Mouse (Mus musculus) heart, postnatal 25 days (tissue): ENCODE results near the gene Cpeb2. TPM values are rescaled to one million over a fixed set of nuclear protein-coding genes. Genes with fewer than 3 reads are reported as not detected.

Experiments used
- DNase-seq: peaks from one replicate; pipeline ENCODE4 v3.0.0; 2022; ENCODE audit warnings: low spot score
- intact Hi-C: fragments of 180-260 bp; cut with DNase I; formaldehyde crosslinking; loops from one replicate; pipeline ENCODE4 v1.15.1; 2025
- total RNA-seq, 2 experiments: library from RNA; stranded (reverse); gene quantifications; 2 replicates each; pipeline ENCODE4 v1.2.3; 2021

Cpeb2 gene
- total RNA-seq, 2 experiments from 2014 or later, result 23.0 to 28.5 TPM

GRCm38 (mm10) chr5:43300979-43301378 lies 68.0 kb downstream of the Cpeb2 start:
- intact Hi-C loops, result no loop called here
- no peak for DNase-seq

GRCm38 (mm10) chr5:43303504-43303903 lies 70.5 kb downstream of the Cpeb2 start:
- DNase-seq, result no peak
- intact Hi-C loops, result no loop called here

GRCm38 (mm10) chr5:43305449-43305848 lies 72.5 kb downstream of the Cpeb2 start:
- intact Hi-C loops, result no loop called here
- no peak for DNase-seq

GRCm38 (mm10) chr5:43309961-43310360 lies 77.0 kb downstream of the Cpeb2 start:
- no peak for DNase-seq
- intact Hi-C loops, result no loop called here

- no peak for DNase-seq
- intact Hi-C loops, result no loop called here
These were observed 91.4 kb downstream of the Cpeb2 start for GRCm38 (mm10) chr5:43324311-43324862.

GRCm38 (mm10) chr5:43325561-43325960 lies 92.6 kb downstream of the Cpeb2 start:
- intact Hi-C loops, result no loop called here

GRCm38 (mm10) chr5:43328579-43328978 lies 95.6 kb downstream of the Cpeb2 start:
- intact Hi-C loops, result no loop called here
- DNase-seq, result no peak

More at GRCm38 (mm10) chr5:43325561-43325960, 92.6 kb downstream of the Cpeb2 start:
- no peak for DNase-seq

GRCm38 (mm10) chr5:43330260-43330659 lies 97.3 kb downstream of the Cpeb2 start:
- intact Hi-C loops, result no loop called here
- DNase-seq, result no peak

GRCm38 (mm10) chr5:43334469-43334868 lies 101.5 kb downstream of the Cpeb2 start:
- intact Hi-C loops, result no loop called here
- DNase-seq, result no peak

GRCm38 (mm10) chr5:43337212-43337611 lies 104.2 kb downstream of the Cpeb2 start:
- intact Hi-C loops, result no loop called here
- DNase-seq, result no peak

- intact Hi-C loops, result no loop called here
These were observed 106.0 kb downstream of the Cpeb2 start for GRCm38 (mm10) chr5:43338771-43339475.

More at GRCm38 (mm10) chr5:43338771-43339475, 106.0 kb downstream of the Cpeb2 start:
- no peak for DNase-seq
